Mouse (Mus musculus) heart, postnatal 0 days (tissue): ENCODE results near the gene Zc3h6.

Experiments
- CTCF ChIP-seq: IDR thresholded peaks from 2 replicates; pipeline ENCODE4 v1.5.1; 2016; ENCODE audit warnings: antibody characterized with exemption, control low read depth, low read depth
- EP300 ChIP-seq: IDR thresholded peaks from 2 replicates; pipeline ENCODE4 v1.6.1; 2016; ENCODE audit warnings: antibody characterized with exemption, low read depth

DNA sequence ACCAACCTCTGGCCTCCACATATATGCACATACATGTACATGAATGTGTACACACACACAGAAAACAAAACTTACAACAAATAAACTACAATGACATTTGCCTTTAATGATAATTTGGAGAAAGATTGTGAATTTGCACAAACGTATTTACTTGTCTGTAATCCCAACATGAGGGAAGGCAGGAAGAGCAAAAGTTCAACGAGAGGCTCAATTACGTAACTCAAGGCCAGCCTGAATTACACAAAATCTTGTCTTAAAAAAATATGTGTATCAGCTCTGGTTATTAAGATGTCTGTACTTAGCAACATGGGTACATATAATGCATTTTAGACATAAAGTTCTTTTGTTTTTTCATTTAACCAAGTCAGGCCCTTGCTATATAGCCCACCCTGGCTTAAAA, 30.9 kb upstream of the Zc3h6 start:
- TF ChIP-seq CTCF: no peak
- no peak for TF ChIP-seq EP300
